Mouse (Mus musculus) layer of hippocampus, adult 18-20 months (tissue): ENCODE data around the gene Hid1. TPM values are rescaled to one million over a fixed set of nuclear protein-coding genes. Genes with fewer than 3 reads are reported as not detected.
A peak's percentile ranks its signal among the peaks of the same experiment; 100 is the strongest.

Experiments
- DNase-seq, 2 experiments: peaks; one replicate each; pipeline ENCODE4 v3.0.0; 2022; ENCODE audit warnings: low spot score in 2 of 2
- total RNA-seq, 2 experiments: library from RNA; stranded (reverse); gene quantifications; 2 replicates each; pipeline ENCODE4 v1.2.3; 2021

Gene Hid1
- total RNA-seq, 2 experiments from 2014 or later, result 110 to 115 TPM

GRCm38 (mm10) chr11:115376722-115377121 is 9.2 kb upstream of the Hid1 start:
- DNase-seq, result no peak

- DNase-seq, result peak in 1 of 2 experiments; percentile 78
These were observed 7.3 kb upstream of the Hid1 start for GRCm38 (mm10) chr11:115374695-115375425.

- peak; percentile 64 to 78 for DNase-seq
These were observed 6.5 kb upstream of the Hid1 start for GRCm38 (mm10) chr11:115373805-115374694.

- DNase-seq, result no peak
These were observed 5.2 kb upstream of the Hid1 start for GRCm38 (mm10) chr11:115372737-115373136.

GRCm38 (mm10) chr11:115372015-115372414 is 4.5 kb upstream of the Hid1 start:
- DNase-seq, result no peak

GRCm38 (mm10) chr11:115371354-115371753 is 3.8 kb upstream of the Hid1 start:
- DNase-seq, result no peak

GRCm38 (mm10) chr11:115370368-115370767 is 2.8 kb upstream of the Hid1 start:
- DNase-seq, result no peak

- peak; percentile 66 to 69 for DNase-seq
These were observed 706 bp downstream of the Hid1 start for GRCm38 (mm10) chr11:115366706-115367394.

GRCm38 (mm10) chr11:115366039-115366705 is 1.4 kb downstream of the Hid1 start:
- no peak for DNase-seq

- DNase-seq, result no peak
These were observed 3.4 kb downstream of the Hid1 start for GRCm38 (mm10) chr11:115364136-115364535.

- no peak for DNase-seq
These were observed 7.8 kb downstream of the Hid1 start for GRCm38 (mm10) chr11:115359726-115360125.

GRCm38 (mm10) chr11:115359293-115359692 is 8.3 kb downstream of the Hid1 start:
- no peak for DNase-seq

- peak in 1 of 2 experiments; percentile 87 for DNase-seq
These were observed 9.1 kb downstream of the Hid1 start for GRCm38 (mm10) chr11:115358468-115358867.

- DNase-seq, result peak in 1 of 2 experiments; percentile 78
These were observed 13.4 kb downstream of the Hid1 start for GRCm38 (mm10) chr11:115354183-115354582.

- DNase-seq, result no peak
These were observed 14.2 kb downstream of the Hid1 start for GRCm38 (mm10) chr11:115353375-115353774.

GRCm38 (mm10) chr11:115349976-115350375 is 17.6 kb downstream of the Hid1 start:
- no peak for DNase-seq

- DNase-seq, result no peak
These were observed 18.8 kb downstream of the Hid1 start for GRCm38 (mm10) chr11:115348681-115349248.

- no peak for DNase-seq
These were observed 22.0 kb downstream of the Hid1 start for GRCm38 (mm10) chr11:115345515-115345914.

GRCm38 (mm10) chr11:115344967-115345366 is 22.6 kb downstream of the Hid1 start:
- no peak for DNase-seq

GRCm38 (mm10) chr11:115341866-115342265 is 25.7 kb downstream of the Hid1 start:
- no peak for DNase-seq

- DNase-seq, result no peak
These were observed 26.3 kb downstream of the Hid1 start for GRCm38 (mm10) chr11:115341246-115341645.
